Mouse (Mus musculus) testis, adult 2 months (tissue): ENCODE data around the gene Gm20388. TPM values are rescaled to one million over a fixed set of nuclear protein-coding genes. Genes with fewer than 3 reads are reported as not detected.

Experiments used
- H3K27ac ChIP-seq: fragments of 200-500 bp; 2 replicates; pipeline ENCODE4 v1.5.1; 2012; ENCODE audit warnings: low read depth, low read length; ENCODE audit not compliant: control insufficient read depth, insufficient read depth
- H3K27me3 ChIP-seq: fragments of 200-500 bp; 2 replicates; pipeline ENCODE4 v1.6.1; 2012; ENCODE audit warnings: mild to moderate bottlenecking, low read length, moderate library complexity; ENCODE audit not compliant: control insufficient read depth, insufficient read depth
- H3K36me3 ChIP-seq: fragments of 200-500 bp; 2 replicates; pipeline ENCODE4 v1.6.1; 2012; ENCODE audit warnings: mild to moderate bottlenecking, low read length; ENCODE audit not compliant: control insufficient read depth, insufficient read depth
- H3K4me1 ChIP-seq: fragments of 200-500 bp; 2 replicates; pipeline ENCODE4 v1.6.1; 2012; ENCODE audit warnings: low read length; ENCODE audit not compliant: control insufficient read depth, insufficient read depth
- H3K4me3 ChIP-seq: fragments of 200-500 bp; 2 replicates; pipeline ENCODE4 v1.5.1; 2012; ENCODE audit warnings: low read depth, mild to moderate bottlenecking, low read length, moderate library complexity, mixed read lengths; ENCODE audit not compliant: control insufficient read depth
- CTCF ChIP-seq: fragments of 200-500 bp; IDR thresholded peaks from 2 replicates; pipeline ENCODE4 v1.5.1; 2012; ENCODE audit warnings: low read depth, mild to moderate bottlenecking, inconsistent platforms, low read length, moderate library complexity; ENCODE audit not compliant: control insufficient read depth, insufficient read depth, insufficient replicate concordance
- POLR2A ChIP-seq: fragments of 200-500 bp; IDR thresholded peaks from 2 replicates; pipeline ENCODE4 v1.6.1; 2012; ENCODE audit warnings: low read depth, mild to moderate bottlenecking, inconsistent platforms, low read length, moderate library complexity; ENCODE audit not compliant: control insufficient read depth
- polyA plus RNA-seq: library from polyadenylated mRNA; depleted of rRNA; stranded (reverse); fragments of >200 nt; gene quantifications from 2 replicates; pipeline ENCODE4 v1.2.3, GENCODE M21; 2012

Gene Gm20388
- polyA plus RNA-seq, 1 experiment: 5.6 TPM

DNA sequence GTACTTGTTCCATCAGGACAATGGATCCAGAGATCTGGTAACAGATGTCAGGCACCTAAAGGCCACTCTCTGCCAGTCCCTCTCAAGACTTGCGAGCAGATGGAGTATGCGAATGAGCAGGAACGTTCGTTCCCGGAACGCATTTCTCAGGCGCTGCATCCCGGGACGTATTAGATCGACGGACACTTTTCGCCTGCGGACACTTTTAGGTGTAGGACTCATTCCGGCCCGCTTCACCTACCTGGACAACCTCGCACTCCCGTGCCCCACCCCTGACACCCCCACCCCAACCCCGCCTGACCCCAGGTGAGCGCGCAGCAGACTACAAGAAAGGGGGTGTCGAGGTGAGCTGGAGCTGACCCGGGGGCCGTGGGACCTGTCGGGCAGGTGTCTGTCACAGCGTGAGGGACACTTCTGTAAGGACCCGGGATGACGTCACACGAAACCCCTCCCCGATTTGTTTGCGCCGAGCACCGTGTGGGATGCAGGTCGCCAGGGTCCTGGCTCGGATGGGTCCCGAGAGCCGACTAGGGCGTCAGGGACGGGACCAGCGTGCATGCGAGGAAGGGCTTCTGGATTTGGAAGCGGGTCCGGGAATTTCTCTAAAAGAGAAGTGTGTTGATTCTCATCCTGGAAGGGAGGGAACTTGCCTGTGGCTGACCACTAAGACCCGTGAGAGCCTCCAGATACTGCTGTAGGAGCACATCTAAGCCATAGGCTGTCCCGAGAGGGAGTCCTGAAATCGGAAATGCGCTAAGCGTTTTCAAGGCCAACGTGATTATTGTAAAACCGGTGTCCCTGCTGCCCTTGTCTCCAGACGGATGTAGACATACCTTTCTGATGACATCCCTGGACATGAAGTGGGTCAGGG, 2864.9 kb downstream of the Gm20388 start, which contains the start of gene Acsf3:
Gene Acsf3 (plus strand): TSS at position 202 of the 871 bp plus-strand sequence.
- H3K27me3 ChIP-seq: no peaks in the 10 kb centered on the region
- peaks cover 5% of the 10 kb centered on the region for H3K4me1 ChIP-seq
- no peak for TF ChIP-seq CTCF
- TF ChIP-seq POLR2A: peak; percentile 37; the same call in 1 of the 2 replicates
- peak within 1 kb of the TSS; percentile 95 for H3K4me3 ChIP-seq
- no peaks in the 10 kb centered on the region for H3K36me3 ChIP-seq
- H3K27ac ChIP-seq: no peak within 1 kb of the TSS

DNA sequence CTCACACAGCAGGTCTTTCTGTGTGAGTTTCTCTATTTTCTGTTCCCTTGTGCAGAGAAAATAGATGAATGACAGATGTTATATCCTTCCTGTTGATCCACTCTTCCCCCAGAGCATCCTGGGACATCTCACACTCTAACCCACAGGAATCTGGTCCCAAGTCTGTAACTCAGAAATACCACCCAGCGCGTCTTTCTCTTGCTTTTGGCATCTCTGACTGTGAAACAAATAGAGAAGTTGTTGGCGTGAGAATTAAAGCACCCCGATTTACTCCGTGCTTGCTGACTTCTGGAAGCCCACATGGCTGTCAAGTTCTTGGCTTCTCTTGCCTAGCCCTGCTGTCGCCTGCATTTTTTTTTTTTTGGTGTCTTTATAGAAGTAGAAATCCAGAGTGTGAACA, 2867.1 kb downstream of the Gm20388 start:
- H3K27ac ChIP-seq: no peak overlapping the region
- TF ChIP-seq CTCF (no peak), POLR2A (no peak)
- H3K4me1 ChIP-seq: peaks cover 5% of the 10 kb centered on the region
- H3K27me3 ChIP-seq: no peaks in the 10 kb centered on the region
- no peaks in the 10 kb centered on the region; the same call in 1 of the 2 replicates for H3K36me3 ChIP-seq
- H3K4me3 ChIP-seq: no peak overlapping the region

DNA sequence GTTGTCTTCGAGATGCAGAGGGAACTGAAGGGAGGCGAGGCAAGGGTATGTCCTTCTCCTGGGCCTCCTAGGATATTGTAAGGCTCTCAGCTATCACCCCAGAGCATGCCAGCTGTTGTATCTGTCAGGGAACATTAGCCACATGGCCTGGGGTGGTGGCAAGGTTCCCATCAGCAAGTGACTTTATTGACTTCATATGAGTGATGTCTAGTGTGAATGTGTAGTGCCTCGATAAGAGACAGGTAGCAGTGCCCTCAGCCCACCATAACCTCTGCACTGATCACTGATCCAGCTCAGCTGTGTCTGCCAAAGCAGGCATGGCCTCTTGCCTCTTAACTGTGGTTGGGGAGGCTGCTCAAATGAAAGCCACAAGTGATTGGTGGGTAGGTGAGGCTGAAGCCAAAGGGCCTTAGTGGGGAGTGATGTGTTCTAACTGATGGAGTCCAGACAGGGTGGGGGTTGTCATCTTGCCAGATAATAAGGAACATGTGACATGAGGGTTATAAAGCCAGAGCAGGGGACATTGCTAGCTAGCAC, 2868.1 kb downstream of the Gm20388 start:
- Histone ChIP-seq H3K27me3 (no peaks in the 10 kb centered on the region), H3K27ac (no peak overlapping the region), H3K36me3 (no peaks in the 10 kb centered on the region; the same call in 1 of the 2 replicates), H3K4me1 (peaks cover 5% of the 10 kb centered on the region), H3K4me3 (no peak overlapping the region)
- TF ChIP-seq POLR2A: no peak
- no peak for TF ChIP-seq CTCF

DNA sequence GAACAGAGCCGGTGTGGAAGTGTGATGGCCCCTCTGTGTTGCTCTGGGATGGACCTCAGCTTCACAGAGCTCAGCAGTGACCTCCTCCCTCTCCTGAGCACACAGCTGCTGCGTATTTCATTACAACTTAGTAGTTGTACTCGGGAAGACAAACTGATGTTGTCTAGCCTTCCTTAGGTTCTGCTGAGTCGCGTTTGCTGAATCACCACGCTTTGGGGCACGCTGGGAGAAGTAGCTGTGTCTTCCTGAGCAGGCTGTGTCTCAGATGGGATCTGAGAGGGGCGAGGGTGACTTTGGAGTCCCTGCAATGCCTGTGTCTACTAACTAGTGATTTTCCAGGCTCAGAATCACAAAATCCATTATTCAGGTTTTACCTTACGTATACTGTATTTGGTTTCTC, 2868.6 kb downstream of the Gm20388 start:
- no peak for TF ChIP-seq POLR2A
- TF ChIP-seq CTCF: no peak
- H3K27ac ChIP-seq: no peak overlapping the region
- H3K4me3 ChIP-seq: no peak overlapping the region
- peaks cover 5% of the 10 kb centered on the region for H3K4me1 ChIP-seq
- H3K27me3 ChIP-seq: no peaks in the 10 kb centered on the region
- H3K36me3 ChIP-seq: no peaks in the 10 kb centered on the region; the same call in 1 of the 2 replicates

DNA sequence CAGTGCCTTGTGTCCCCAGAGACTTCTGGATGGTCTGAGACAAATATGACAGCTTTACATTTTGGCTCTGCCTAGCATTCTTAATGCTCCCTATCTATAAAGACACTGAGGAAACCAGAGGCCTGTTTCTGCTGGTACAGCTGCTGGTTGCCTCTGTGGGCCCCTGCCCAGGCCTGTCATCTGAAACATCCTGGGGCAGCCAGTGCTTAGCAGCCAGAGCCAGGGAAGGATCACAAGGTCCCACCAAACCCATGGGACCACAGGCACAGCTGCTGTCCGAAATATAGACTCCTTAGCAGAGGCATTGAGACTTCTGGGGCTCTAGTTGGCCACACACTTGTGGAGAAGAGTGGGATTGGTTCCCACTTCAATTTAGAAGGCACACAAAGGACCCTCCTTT, 2874.1 kb downstream of the Gm20388 start:
- Histone ChIP-seq H3K4me3 (no peak overlapping the region), H3K27ac (no peak overlapping the region), H3K36me3 (peaks cover 1% of the 10 kb centered on the region), H3K27me3 (no peaks in the 10 kb centered on the region), H3K4me1 (no peaks in the 10 kb centered on the region)
- TF ChIP-seq CTCF: no peak
- TF ChIP-seq POLR2A: no peak

DNA sequence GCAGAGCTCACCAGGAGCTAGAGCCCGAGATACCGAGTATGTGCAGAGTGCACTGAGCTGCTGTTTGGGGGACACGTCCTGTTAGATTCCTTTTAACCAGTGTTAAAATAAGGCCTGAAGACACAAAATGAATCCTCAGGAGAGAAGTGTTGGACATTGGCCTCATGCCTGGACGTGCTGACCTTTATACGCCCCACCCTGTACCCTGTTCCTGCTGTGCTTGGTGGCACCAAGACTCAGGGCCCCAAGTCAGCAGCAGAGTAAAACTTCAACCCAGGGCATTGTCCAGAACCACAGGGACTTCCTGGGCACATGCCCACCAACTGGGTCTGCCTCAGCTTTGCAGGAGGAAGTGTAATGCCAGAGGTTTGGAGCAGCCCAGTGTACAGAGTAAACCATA, 2879.2 kb downstream of the Gm20388 start:
- Histone ChIP-seq H3K27ac (no peak overlapping the region), H3K4me1 (no peaks in the 10 kb centered on the region), H3K4me3 (no peak overlapping the region), H3K27me3 (no peaks in the 10 kb centered on the region), H3K36me3 (peaks cover 1% of the 10 kb centered on the region; the same call in 1 of the 2 replicates)
- TF ChIP-seq CTCF (no peak), POLR2A (no peak)

DNA sequence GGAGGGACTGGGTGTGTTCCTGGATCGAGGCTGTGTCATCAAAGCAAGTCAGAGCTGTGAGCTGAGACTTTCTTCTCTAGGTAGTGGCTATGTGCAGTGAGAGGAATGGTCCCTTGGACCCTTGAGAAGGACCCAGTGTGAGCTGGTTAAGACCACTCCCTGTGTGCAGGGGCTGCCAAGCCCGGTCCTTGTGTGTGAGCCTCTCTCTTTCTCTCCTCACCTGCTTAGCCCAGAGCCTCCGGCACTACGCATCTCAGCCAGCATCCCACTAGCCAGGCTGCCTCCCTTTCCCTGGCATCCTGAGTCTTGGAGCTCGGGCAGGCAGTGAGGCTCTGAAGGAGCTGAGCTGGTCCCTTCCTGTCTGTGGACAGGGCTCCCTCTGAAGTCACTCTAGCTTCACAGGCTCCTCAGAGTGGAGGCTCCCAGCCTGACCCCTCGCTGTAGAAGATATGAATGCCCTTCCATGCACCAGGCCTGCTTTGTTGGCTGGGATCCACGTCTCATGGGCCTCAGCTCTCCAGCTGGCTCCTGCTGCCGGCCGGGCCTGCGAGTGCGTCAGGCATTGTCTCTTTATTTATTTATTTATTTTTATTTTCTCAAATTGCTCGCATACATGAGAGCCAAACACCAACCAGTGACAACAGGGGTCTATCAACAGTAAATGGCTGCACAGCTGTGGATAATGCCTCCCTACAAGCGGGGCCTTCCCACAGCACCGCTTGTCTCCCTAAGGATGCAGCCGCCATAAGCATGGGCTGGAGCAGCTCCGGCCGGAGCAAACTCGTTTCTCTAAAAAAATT, 2882.9 kb downstream of the Gm20388 start:
- H3K4me1 ChIP-seq: no peaks in the 10 kb centered on the region
- H3K27me3 ChIP-seq: no peaks in the 10 kb centered on the region
- H3K27ac ChIP-seq: no peak overlapping the region
- H3K4me3 ChIP-seq: no peak overlapping the region
- TF ChIP-seq POLR2A: no peak
- no peak for TF ChIP-seq CTCF
- no peaks in the 10 kb centered on the region for H3K36me3 ChIP-seq
